Mouse (Mus musculus) liver, embryonic 13.5 days (tissue): ENCODE results near the gene Actn4. TPM values are rescaled to one million over a fixed set of nuclear protein-coding genes. Genes with fewer than 3 reads are reported as not detected.
"Not testable (repeated sequence)": the region's sequence is repeated elsewhere in the genome, so short reads cannot be mapped to it uniquely, and the experiment has no call there.

Source experiments
- ATAC-seq: fragments of 200-750 bp; cut with Nextera tagmentation; 2 replicates; pipeline ENCODE4 v1.8.0; 2017; ENCODE audit warnings: low read depth, mild to moderate bottlenecking, moderate number of reproducible peaks, moderate library complexity
- DNase-seq: peaks from one replicate; pipeline ENCODE4 v3.0.0; 2022
- H3K27ac ChIP-seq: fragments of 300-500 bp; sonication (generic); 2 replicates; pipeline ENCODE4 v1.5.1; 2015; ENCODE audit warnings: moderate library complexity, mild to moderate bottlenecking, inconsistent platforms
- H3K27me3 ChIP-seq: fragments of 300-500 bp; sonication (generic); 2 replicates; pipeline ENCODE4 v1.6.1; 2015; ENCODE audit warnings: mild to moderate bottlenecking, inconsistent platforms
- H3K36me3 ChIP-seq: fragments of 300-500 bp; sonication (generic); 2 replicates; pipeline ENCODE4 v1.6.1; 2015; ENCODE audit warnings: mild to moderate bottlenecking, inconsistent platforms
- H3K4me1 ChIP-seq: fragments of 300-500 bp; sonication (generic); replicated peaks from 2 replicates; pipeline ENCODE4 v1.6.1; 2015; ENCODE audit warnings: inconsistent platforms
- H3K4me2 ChIP-seq: fragments of 300-500 bp; sonication (generic); 2 replicates; pipeline ENCODE4 v1.6.1; 2015; ENCODE audit warnings: inconsistent platforms, mild to moderate bottlenecking, moderate library complexity
- H3K4me3 ChIP-seq: fragments of 300-500 bp; sonication (generic); replicated peaks from 2 replicates; pipeline ENCODE4 v1.5.1; 2015; ENCODE audit warnings: mild to moderate bottlenecking, inconsistent platforms
- H3K9ac ChIP-seq: fragments of 300-500 bp; sonication (generic); 2 replicates; pipeline ENCODE4 v1.6.1; 2015; ENCODE audit warnings: mild to moderate bottlenecking, inconsistent platforms
- H3K9me3 ChIP-seq: fragments of 300-500 bp; sonication (generic); replicated peaks from 2 replicates; pipeline ENCODE4 v1.6.1; 2016; ENCODE audit warnings: inconsistent platforms
- WGBS: fragments of 180-500 bp; shearing (Covaris S2); methylation state at CpG from one replicate; pipeline ENCODE4 v1.1.7; 2015; ENCODE audit not compliant: insufficient replicate concordance; 5-methylcytosine and 5-hydroxymethylcytosine counted together
- polyA plus RNA-seq: library from polyadenylated mRNA; unstranded; fragments of >200 nt; fragmentation: Nextera tagmentation; extraction: Ambion mirVana; gene quantifications from 2 replicates; pipeline ENCODE4 v1.2.1, GENCODE M21; 2015

The Actn4 gene
- polyA plus RNA-seq, 1 experiment from 2014 or later: 116 TPM

DNA sequence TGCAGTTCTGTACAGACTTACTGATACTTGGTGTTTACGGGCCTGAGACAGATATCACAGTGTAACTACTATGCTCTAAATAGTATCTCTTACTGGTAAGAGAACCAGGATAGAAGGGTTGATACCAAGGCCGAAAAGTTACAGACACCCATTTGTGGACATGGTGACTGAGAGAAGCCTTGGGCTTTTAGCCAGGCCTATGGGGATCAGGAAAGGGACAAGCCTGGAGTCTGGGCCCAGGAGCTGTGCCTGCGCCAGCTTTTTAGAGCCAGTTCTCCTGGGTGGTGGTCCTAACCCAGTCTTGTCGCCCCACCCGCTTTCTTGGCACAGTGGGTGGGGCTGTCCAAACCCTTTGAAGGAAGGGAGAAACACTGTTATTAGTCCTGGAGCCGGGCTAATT, 60.0 kb downstream of the Actn4 start:
- Histone ChIP-seq H3K9ac (no peak overlapping the region), H3K27ac (no peak overlapping the region), H3K9me3 (no peaks in the 10 kb centered on the region), H3K4me1 (no peaks in the 10 kb centered on the region), H3K4me3 (no peak overlapping the region), H3K4me2 (no peak overlapping the region), H3K27me3 (no peaks in the 10 kb centered on the region), H3K36me3 (peaks cover 100% of the 10 kb centered on the region)
- ATAC-seq (no peak), DNase-seq (no peak)
- 88% methylated on average over 6 of the region's 6 CpGs for WGBS

DNA sequence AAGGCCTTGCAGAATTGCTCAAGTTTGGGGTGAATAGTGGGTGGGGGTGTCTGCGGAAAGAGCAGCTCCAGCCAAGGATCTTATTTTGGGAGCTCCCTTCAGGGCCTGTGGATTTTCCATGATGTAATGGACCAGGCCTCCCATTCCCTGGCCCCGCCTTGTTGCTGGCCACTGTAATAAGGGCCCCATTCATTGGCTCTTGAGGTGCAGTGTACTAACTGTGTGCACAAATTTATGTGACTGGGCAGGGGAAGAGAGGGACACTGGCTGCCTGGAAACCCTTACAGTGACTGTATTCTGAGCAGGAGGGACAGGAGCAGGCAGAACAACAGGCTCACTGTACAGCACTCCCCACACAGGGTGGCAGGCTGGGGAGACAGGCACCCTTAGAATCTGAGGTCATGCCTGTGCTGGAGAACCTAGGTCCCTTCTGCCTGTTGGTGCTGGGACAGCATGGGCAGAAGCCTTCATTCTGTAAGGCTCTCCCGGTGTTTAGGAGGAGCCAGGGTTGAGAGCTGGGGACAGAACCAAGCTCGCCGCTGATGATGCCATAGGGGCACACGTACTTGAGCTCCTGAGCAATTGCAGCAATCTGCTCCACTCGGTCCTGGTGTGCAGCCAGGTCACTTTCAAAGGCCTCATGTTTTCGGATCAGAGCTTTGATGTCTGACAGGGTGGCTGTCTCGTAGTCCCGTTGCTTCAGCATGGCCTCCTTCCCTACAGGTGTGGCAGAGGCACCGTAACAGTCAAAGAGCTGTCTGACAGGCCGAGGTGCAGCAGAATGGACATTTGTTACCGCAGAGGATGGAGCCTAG, 60.6 kb downstream of the Actn4 start:
- no peaks in the 10 kb centered on the region for H3K9me3 ChIP-seq
- H3K27me3 ChIP-seq: no peaks in the 10 kb centered on the region
- ATAC-seq (no peak), DNase-seq (no peak)
- H3K27ac ChIP-seq: no peak overlapping the region
- H3K9ac ChIP-seq: no peak overlapping the region
- H3K4me3 ChIP-seq: no peak overlapping the region
- H3K4me2 ChIP-seq: no peak overlapping the region
- 90% methylated on average over 13 of the region's 13 CpGs for WGBS
- H3K36me3 ChIP-seq: peaks cover 100% of the 10 kb centered on the region
- no peaks in the 10 kb centered on the region for H3K4me1 ChIP-seq

DNA sequence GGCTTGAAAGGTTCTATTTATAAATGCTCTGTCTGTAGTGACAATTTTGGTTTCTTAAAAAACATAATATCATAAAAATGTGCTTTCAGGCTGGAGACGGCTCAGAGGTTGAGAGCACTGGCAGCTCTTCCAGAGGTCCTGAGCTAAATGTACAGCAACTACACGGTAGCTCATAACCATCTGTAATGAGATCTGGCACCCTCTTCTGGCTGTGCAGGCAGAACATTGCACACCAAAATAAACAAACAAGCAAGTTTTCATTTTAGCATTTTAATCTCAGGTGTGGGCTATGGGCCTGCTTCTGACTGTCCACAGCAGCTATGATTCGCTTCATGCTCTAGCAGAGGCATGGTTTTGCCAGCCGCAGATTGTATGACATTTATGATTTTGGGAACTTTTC, 62.2 kb downstream of the Actn4 start:
- WGBS: 83% methylated on average over 4 of the region's 4 CpGs
- no peaks in the 10 kb centered on the region for H3K27me3 ChIP-seq
- H3K4me1 ChIP-seq: peaks cover 5% of the 10 kb centered on the region; the same call in 1 of the 2 replicates
- ATAC-seq (no peak), DNase-seq (no peak)
- H3K4me3 ChIP-seq: no peak overlapping the region
- H3K4me2 ChIP-seq: no peak overlapping the region
- H3K36me3 ChIP-seq: peaks cover 100% of the 10 kb centered on the region
- H3K9ac ChIP-seq: no peak overlapping the region
- H3K27ac ChIP-seq: no peak overlapping the region
- H3K9me3 ChIP-seq: no peaks in the 10 kb centered on the region

DNA sequence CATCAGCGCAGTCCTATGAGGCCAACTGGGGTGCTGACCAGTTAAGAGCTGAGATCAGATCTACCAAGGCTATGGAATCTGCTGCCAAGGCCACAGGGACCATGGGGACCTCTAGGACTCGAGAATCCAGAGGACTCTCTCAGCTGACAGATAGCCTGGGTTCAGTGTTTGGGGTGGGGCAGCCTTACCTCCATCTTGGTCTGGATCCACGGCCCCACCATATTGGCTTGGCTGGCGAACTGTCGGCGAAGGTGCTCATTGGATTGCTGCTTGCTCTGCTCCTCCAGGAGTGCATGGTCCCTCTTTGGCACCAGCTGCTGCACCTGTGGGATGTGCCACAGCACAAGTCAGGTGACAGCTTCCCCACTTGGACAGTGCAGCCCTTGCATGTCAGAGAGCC, 64.5 kb downstream of the Actn4 start:
- H3K36me3 ChIP-seq: peaks cover 99% of the 10 kb centered on the region
- DNase-seq: no peak
- 84% methylated on average over 6 of the region's 6 CpGs for WGBS

DNA sequence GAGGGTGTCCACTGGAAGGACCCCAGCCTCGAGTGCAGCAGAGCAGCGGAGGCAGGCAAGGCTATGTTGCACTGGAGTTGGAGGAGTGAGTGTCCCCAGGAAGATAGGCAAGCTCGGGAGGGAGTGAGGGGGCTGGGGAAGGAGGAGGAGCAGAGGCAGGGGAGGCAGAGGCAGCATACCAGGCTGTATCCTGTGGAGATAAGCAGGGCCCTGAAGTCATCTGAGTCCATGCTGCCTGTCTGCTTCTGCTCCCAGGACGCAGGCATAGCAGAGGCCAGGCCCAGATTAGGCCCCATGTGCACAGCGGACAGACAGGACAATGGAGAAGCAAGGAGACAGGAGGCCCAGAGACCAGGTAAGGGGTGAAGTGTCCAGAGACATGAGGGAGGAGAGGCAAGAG, 67.2 kb downstream of the Actn4 start:
- ATAC-seq: peak; percentile 44
- H3K4me2 ChIP-seq: no peak overlapping the region
- no peak overlapping the region; the same call in 1 of the 2 replicates for H3K9ac ChIP-seq
- H3K27me3 ChIP-seq: peaks cover 6% of the 10 kb centered on the region
- DNase-seq: no peak
- no peaks in the 10 kb centered on the region for H3K9me3 ChIP-seq
- H3K4me3 ChIP-seq: no peak overlapping the region
- 0 out of 2 replicates have a peak overlapping the region, but pooled peaks have one; percentile 9 for H3K27ac ChIP-seq
- H3K36me3 ChIP-seq: peaks cover 89% of the 10 kb centered on the region
- H3K4me1 ChIP-seq: peaks cover 12% of the 10 kb centered on the region
- WGBS: 34% methylated on average over 5 of the region's 5 CpGs

More for the DNA sequence above, 64.5 kb downstream of the Actn4 start:
- H3K4me3 ChIP-seq: no peak overlapping the region
- H3K9ac ChIP-seq: no peak overlapping the region
- no peak overlapping the region for H3K4me2 ChIP-seq
- no peaks in the 10 kb centered on the region for H3K27me3 ChIP-seq
- H3K9me3 ChIP-seq: no peaks in the 10 kb centered on the region
- H3K4me1 ChIP-seq: peaks cover 12% of the 10 kb centered on the region
- no peak overlapping the region for H3K27ac ChIP-seq
- no peak for ATAC-seq

DNA sequence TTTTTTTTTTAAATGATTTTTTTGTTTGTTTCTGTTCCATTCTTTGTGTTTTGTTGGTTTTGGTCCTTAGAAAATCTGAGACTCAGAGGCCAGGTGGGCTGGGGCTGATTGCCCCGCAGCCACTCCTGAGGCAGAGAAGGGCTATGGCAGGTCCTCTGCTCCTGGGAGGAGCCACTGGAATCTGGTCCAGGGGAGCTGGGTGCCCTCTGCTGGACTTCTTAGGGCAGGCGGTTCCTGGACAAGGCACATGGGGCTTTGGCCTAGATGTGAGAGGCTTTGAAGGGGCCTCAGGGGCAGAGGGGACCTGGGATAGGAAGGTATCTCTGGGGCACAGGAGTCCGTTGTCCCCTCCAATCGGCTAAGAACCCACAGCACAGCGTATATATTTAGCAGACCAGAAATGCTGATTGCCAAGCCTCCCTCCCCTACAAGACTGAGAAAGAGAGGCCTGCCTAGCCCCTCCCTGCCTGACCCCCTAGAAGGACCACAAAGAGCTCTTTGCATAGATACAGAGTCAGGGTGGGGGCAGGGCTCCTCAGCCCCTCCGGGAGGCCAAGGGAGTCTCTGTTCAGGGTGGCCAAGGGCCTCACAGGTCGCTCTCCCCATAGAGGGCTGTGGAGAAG, 68.4 kb downstream of the Actn4 start:
- Histone ChIP-seq H3K27me3 (peaks cover 18% of the 10 kb centered on the region), H3K4me3 (no peak overlapping the region), H3K4me1 (peaks cover 16% of the 10 kb centered on the region), H3K4me2 (no peak overlapping the region), H3K36me3 (peaks cover 77% of the 10 kb centered on the region), H3K9ac (no peak overlapping the region), H3K9me3 (no peaks in the 10 kb centered on the region), H3K27ac (no peak overlapping the region)
- WGBS: 60% methylated on average over 7 of the region's 7 CpGs
- DNase-seq (peak; percentile 31), ATAC-seq (peak; percentile 28)

DNA sequence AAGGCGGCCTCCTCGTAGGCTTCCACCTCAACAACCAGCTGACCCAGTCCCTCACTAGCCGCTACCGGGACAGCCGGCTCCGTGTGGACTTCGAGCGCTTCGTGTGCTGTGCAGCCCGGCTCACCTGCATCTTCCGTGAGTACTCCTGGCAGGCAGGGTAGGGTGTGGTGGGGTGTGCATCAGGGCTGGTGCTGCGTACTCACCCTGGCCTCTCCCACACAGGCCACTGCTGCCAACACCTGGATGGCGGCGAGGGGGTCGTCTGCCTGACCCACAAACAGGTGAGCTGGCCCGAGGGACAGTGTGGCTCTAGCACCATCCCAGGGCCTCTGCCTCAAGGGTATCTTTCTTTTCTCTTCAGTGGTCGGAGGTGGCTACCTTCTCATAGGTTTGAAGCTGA, 69.5 kb downstream of the Actn4 start:
- no peaks in the 10 kb centered on the region for H3K9me3 ChIP-seq
- no peak overlapping the region for H3K27ac ChIP-seq
- peaks cover 66% of the 10 kb centered on the region for H3K36me3 ChIP-seq
- H3K9ac ChIP-seq: no peak overlapping the region
- H3K4me3 ChIP-seq: no peak overlapping the region
- H3K4me1 ChIP-seq: peaks cover 22% of the 10 kb centered on the region
- no peak for ATAC-seq
- no peak for DNase-seq
- 88% methylated on average over 17 of the region's 17 CpGs for WGBS
- H3K27me3 ChIP-seq: peaks cover 29% of the 10 kb centered on the region
- H3K4me2 ChIP-seq: no peak overlapping the region

DNA sequence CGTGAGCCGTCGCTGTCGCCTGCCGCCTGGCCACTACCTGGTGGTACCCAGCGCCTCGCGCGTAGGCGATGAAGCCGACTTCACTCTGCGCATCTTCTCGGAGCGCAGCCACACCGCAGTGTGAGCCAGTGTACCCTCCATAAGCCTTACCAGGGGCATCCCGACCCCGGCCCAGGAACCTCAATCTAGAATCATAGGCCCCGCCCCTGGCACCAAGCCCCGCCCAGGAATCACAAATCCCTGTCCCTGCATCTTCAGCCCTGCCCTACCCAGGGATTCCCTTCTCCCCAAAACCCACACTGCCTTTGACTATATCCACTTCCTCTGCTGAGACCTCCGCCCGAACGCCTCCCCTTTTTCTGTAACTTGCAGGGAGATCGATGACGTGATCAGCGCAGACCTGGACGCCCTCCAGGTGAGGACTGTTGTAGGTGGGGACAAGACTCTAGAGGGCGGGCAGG, 73.4 kb downstream of the Actn4 start:
- H3K4me1 ChIP-seq: peaks cover 10% of the 10 kb centered on the region
- peaks cover 51% of the 10 kb centered on the region for H3K27me3 ChIP-seq
- H3K9me3 ChIP-seq: no peaks in the 10 kb centered on the region
- H3K36me3 ChIP-seq: peaks cover 27% of the 10 kb centered on the region
- DNase-seq: no peak
- no peak overlapping the region for H3K9ac ChIP-seq
- no peak for ATAC-seq
- peak overlapping the region; percentile 46 for H3K4me2 ChIP-seq
- no peak overlapping the region for H3K27ac ChIP-seq
- 6% methylated on average over 27 of the region's 27 CpGs for WGBS
- peak overlapping the region; percentile 26; the same call in 1 of the 2 replicates for H3K4me3 ChIP-seq

DNA sequence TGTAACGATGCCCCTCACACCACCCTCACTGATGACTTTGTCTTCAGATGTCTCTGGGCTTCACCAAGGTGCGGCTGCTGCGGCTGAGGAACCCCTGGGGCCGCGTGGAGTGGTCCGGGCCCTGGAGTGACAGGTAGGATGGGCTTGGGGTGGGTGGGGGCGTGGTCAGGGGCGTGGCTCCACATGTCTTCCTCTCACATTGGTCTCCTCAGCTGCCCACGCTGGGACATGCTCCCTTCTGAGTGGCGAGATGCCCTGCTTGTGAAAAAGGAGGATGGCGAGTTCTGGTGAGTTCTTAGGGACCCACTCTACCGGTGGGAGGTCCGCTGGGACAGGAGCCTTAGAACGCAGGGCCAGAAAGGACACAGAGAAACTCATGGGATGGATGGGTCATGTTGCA, 75.7 kb downstream of the Actn4 start:
- DNase-seq (no peak), ATAC-seq (no peak)
- Histone ChIP-seq H3K9ac (no peak overlapping the region), H3K4me1 (peaks cover 10% of the 10 kb centered on the region), H3K27ac (no peak overlapping the region), H3K36me3 (peaks cover 6% of the 10 kb centered on the region), H3K4me3 (no peak overlapping the region), H3K27me3 (peaks cover 51% of the 10 kb centered on the region), H3K4me2 (no peak overlapping the region), H3K9me3 (no peaks in the 10 kb centered on the region)
- WGBS: 24% methylated on average over 14 of the region's 14 CpGs

DNA sequence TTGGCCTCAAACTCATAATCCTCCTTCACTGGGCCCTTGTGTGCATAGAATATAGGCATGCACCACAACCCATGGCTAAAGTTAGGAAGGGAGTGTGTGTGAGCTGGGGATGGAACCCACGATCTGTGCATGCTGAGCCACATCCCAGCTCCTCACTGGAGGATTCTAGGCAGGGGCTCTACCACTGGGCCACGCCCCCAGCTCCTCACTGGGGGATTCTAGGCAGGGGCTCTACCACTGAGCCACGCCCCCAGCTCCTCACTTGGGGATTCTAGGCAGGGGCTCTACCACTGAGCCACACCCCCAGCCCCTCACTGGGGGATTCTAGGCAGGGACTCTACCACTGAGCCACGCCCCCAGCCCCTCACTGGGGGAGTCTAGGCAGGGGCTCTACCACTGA, 78.4 kb downstream of the Actn4 start:
- not testable (repeated sequence) for H3K9ac ChIP-seq, H3K27ac ChIP-seq, H3K4me3 ChIP-seq, DNase-seq, H3K9me3 ChIP-seq, H3K4me1 ChIP-seq, H3K4me2 ChIP-seq, ATAC-seq, H3K36me3 ChIP-seq
- H3K27me3 ChIP-seq: peaks cover 33% of the 10 kb centered on the region
- 81% methylated on average over 4 of the region's 4 CpGs for WGBS

DNA sequence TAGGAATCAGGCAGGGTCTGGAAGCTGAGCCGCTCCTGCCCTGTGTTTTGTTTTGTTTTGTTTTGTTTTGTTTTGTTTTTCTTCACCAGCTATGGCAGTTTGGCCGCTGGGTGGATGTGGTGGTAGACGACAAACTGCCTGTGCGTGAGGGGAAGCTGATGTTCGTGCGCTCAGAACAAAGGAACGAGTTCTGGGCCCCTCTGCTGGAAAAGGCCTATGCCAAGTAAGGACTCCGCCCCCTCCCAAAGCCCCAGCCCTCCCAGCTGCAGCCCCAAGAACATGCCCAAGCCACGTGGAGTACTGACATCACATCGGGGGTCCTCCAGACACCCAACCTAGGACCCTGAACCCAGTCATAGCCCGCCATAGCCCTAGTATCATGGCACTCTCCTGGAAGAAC, 79.1 kb downstream of the Actn4 start:
- 62% methylated on average over 11 of the region's 11 CpGs for WGBS
- Histone ChIP-seq H3K27me3 (peaks cover 26% of the 10 kb centered on the region), H3K36me3 (no peaks in the 10 kb centered on the region), H3K4me3 (no peak overlapping the region), H3K4me1 (peaks cover 11% of the 10 kb centered on the region), H3K27ac (no peak overlapping the region), H3K9me3 (no peaks in the 10 kb centered on the region), H3K4me2 (no peak overlapping the region), H3K9ac (no peak overlapping the region)
- ATAC-seq: no peak
- DNase-seq: no peak
